Mouse (Mus musculus) small intestine, adult 2 months (tissue): ENCODE data around the gene AI464131. TPM values are rescaled to one million over a fixed set of nuclear protein-coding genes. Genes with fewer than 3 reads are reported as not detected.
"Not testable (repeated sequence)": the region's sequence is repeated elsewhere in the genome, so short reads cannot be mapped to it uniquely, and the experiment has no call there.

Experiments used
- H3K27ac ChIP-seq: fragments of 200-500 bp; 2 replicates; pipeline ENCODE4 v1.5.1; 2012; ENCODE audit warnings: low read depth, low read length, control low read depth, inconsistent platforms; ENCODE audit not compliant: insufficient read depth
- H3K27me3 ChIP-seq: fragments of 200-500 bp; 2 replicates; pipeline ENCODE4 v1.6.1; 2012; ENCODE audit warnings: mild to moderate bottlenecking, moderate library complexity, low read length, inconsistent platforms; ENCODE audit not compliant: control insufficient read depth, insufficient read depth
- H3K36me3 ChIP-seq: fragments of 200-500 bp; 2 replicates; pipeline ENCODE4 v1.6.1; 2012; ENCODE audit warnings: mild to moderate bottlenecking, low read length, control low read depth, inconsistent platforms; ENCODE audit not compliant: control insufficient read depth, insufficient read depth
- H3K4me1 ChIP-seq: fragments of 200-500 bp; 2 replicates; pipeline ENCODE4 v1.6.1; 2012; ENCODE audit warnings: low read length, inconsistent platforms, mixed read lengths; ENCODE audit not compliant: control insufficient read depth, insufficient read depth, insufficient read length
- H3K4me3 ChIP-seq: fragments of 200-500 bp; 2 replicates; pipeline ENCODE4 v1.5.1; 2012; ENCODE audit warnings: low read depth, mild to moderate bottlenecking, control low read depth, inconsistent platforms, low read length, moderate library complexity
- CTCF ChIP-seq: fragments of 200-500 bp; IDR thresholded peaks from 2 replicates; pipeline ENCODE4 v1.5.1; 2012; ENCODE audit warnings: low read depth, mild to moderate bottlenecking, control low read depth, inconsistent platforms, low read length, moderate library complexity, mixed read lengths; ENCODE audit not compliant: insufficient replicate concordance, insufficient read length; ENCODE audit errors: extremely low read depth
- POLR2A ChIP-seq: fragments of 200-500 bp; IDR thresholded peaks from 2 replicates; pipeline ENCODE4 v1.6.1; 2012; ENCODE audit warnings: low read depth, mild to moderate bottlenecking, control low read depth, inconsistent platforms, low read length, moderate library complexity
- WGBS: fragments of 180-500 bp; shearing (Covaris S2); methylation state at CpG from one replicate; pipeline ENCODE4 v1.1.7; 2018; 5-methylcytosine and 5-hydroxymethylcytosine counted together
- polyA plus RNA-seq: library from polyadenylated mRNA; depleted of rRNA; stranded (reverse); fragments of >200 nt; gene quantifications from 2 replicates; pipeline ENCODE4 v1.2.3, GENCODE M21; 2012

Gene AI464131
- polyA plus RNA-seq, 1 experiment = 10.2 TPM

GRCm38 (mm10) chr4:41470684-41471383 is 32.0 kb downstream of the AI464131 start:
- Histone ChIP-seq H3K4me1 (no peaks in the 10 kb centered on the region; the same call in 1 of the 2 replicates), H3K36me3 (no peaks in the 10 kb centered on the region), H3K27ac (no peak overlapping the region), H3K4me3 (no peak overlapping the region), H3K27me3 (no peaks in the 10 kb centered on the region)
- WGBS = 75% methylated on average over 5 of the region's 5 CpGs
- no peak for TF ChIP-seq CTCF
- no peak for TF ChIP-seq POLR2A

DNA sequence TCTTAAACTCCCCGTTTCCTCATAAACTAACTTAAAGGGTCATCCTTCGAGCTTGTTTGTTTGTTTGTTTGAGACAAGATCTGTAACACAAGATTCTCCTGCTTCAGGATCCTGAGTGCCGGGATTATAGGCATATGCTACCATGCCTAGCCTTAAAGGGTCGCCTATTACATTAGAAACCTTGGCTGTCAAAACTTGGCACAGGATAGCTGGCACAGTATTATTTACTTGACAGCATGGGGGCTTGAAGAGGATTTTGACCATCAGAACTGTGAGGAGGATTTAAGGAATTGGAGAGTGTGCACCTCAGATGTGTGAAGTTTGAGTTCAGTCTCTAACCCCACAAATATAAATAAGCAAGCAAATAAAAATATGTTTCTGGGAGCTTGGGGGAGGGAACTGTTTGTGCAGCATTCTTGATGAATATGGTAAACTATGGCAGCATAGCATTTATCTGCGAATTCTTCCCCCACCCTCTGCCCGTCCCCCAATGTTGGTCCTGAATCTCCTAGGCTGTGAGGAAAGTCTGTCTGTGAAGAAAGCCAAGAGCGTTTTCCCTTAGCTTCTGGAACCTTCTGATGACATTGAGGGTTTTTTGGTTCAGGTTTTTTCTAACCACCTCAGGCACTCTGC is 32.7 kb downstream of the AI464131 start:
- no peaks in the 10 kb centered on the region; the same call in 1 of the 2 replicates for H3K4me1 ChIP-seq
- H3K27ac ChIP-seq = no peak overlapping the region
- 81% methylated on average over 7 of the region's 7 CpGs for WGBS

GRCm38 (mm10) chr4:41469199-41469598 is 33.7 kb downstream of the AI464131 start:
- Histone ChIP-seq H3K36me3 (no peaks in the 10 kb centered on the region), H3K4me3 (no peak overlapping the region), H3K27me3 (no peaks in the 10 kb centered on the region), H3K27ac (no peak overlapping the region), H3K4me1 (no peaks in the 10 kb centered on the region; the same call in 1 of the 2 replicates)
- WGBS = 78% methylated on average over 10 of the region's 10 CpGs
- TF ChIP-seq POLR2A (no peak), CTCF (no peak)

More for the DNA sequence above, 32.7 kb downstream of the AI464131 start:
- Histone ChIP-seq H3K27me3 (no peaks in the 10 kb centered on the region), H3K4me3 (no peak overlapping the region), H3K36me3 (no peaks in the 10 kb centered on the region)
- no peak for TF ChIP-seq POLR2A
- TF ChIP-seq CTCF = no peak

- no peaks in the 10 kb centered on the region; the same call in 1 of the 2 replicates for H3K4me1 ChIP-seq
- no peak overlapping the region for H3K27ac ChIP-seq
- WGBS = 52% methylated on average over 17 of the region's 17 CpGs
- no peak overlapping the region for H3K4me3 ChIP-seq
- TF ChIP-seq POLR2A (no peak), CTCF (peak; percentile 38; the same call in 1 of the 2 replicates)
- H3K27me3 ChIP-seq = no peaks in the 10 kb centered on the region
- no peaks in the 10 kb centered on the region for H3K36me3 ChIP-seq
Measured at GRCm38 (mm10) chr4:41468396-41469080, 34.3 kb downstream of the AI464131 start.

- Histone ChIP-seq H3K36me3 (no peaks in the 10 kb centered on the region), H3K27me3 (no peaks in the 10 kb centered on the region), H3K4me3 (peak overlapping the region; percentile 86), H3K4me1 (no peaks in the 10 kb centered on the region; the same call in 1 of the 2 replicates), H3K27ac (no peak overlapping the region; the same call in 1 of the 2 replicates)
- no peak for TF ChIP-seq POLR2A
- TF ChIP-seq CTCF = peak; percentile 33; the same call in 1 of the 2 replicates
- 5% methylated on average over 17 of the region's 17 CpGs for WGBS
Measured at GRCm38 (mm10) chr4:41465287-41465665, 37.6 kb downstream of the AI464131 start.

DNA sequence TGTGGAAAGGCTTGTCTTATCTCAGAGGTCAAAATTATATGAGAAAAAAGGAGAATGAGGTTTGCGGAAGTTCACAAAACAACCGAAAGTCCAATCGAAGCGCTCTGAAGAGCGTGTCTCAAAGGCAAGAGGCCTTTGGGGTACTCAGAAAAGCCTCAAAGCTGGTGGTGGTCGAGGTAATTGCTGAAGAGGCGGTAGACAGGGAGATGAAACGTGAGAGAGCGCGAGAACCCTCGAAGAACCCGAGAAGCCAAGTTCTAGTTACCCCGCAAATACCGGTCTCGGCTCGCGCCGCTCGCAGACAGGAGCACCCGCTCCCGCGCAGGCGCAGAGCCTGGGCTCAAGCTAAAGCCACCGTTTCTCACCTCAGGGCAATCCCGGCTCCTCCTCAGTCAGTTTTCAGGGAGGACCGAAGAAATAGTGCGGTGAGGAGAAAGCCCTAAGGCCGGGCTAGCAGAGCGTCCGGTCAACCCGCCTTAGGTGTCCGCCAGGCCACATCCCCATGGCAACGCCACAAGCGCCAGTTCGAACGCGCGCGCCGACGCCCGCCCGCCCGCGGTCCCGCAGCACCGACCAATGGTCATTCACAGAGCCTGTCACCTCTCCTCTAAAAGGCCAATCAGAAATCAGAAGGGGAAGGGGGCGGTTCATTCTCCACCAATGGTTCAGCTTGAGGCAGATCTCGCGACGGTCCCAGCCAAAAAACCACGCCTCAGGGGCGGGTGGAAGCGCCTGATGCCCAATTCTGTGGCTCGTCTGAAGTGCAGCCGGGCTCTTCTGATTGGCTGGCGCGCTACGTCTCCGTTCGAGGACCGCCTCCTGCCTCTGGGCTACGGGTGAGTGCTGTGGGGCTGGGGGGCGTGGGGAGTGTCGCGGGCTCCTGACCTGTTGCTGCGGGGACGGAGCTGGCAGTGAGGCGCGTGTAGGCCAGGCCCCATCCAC is 38.3 kb downstream of the AI464131 start, which contains the start of the genes Kif24 and Nudt2:
Kif24 (minus strand) TSS at position 543 of the 942 bp plus-strand sequence.
Nudt2 (plus strand) TSS at position 807 of the 942 bp plus-strand sequence.
- no peaks in the 10 kb centered on the region for H3K36me3 ChIP-seq
- no peaks in the 10 kb centered on the region; the same call in 1 of the 2 replicates for H3K4me1 ChIP-seq
- H3K27ac ChIP-seq = peak within 1 kb of the TSS; percentile 15; the same call in 1 of the 2 replicates
- TF ChIP-seq POLR2A = peak; percentile 36; the same call in 1 of the 2 replicates
- peak; percentile 18; the same call in 1 of the 2 replicates for TF ChIP-seq CTCF
- WGBS = under 1% methylated on average over 70 of the region's 70 CpGs
- no peaks in the 10 kb centered on the region for H3K27me3 ChIP-seq
- H3K4me3 ChIP-seq = peak within 1 kb of the TSS; percentile 86

- H3K27me3 ChIP-seq, H3K36me3 ChIP-seq, H3K4me1 ChIP-seq, H3K4me3 ChIP-seq, H3K27ac ChIP-seq: not testable (repeated sequence)
- WGBS = 12% methylated on average over 3 of the region's 3 CpGs
Measured at GRCm38 (mm10) chr4:41463051-41463738, 39.7 kb downstream of the AI464131 start.
